Mouse (Mus musculus) kidney, adult 2 months (tissue): ENCODE measurements around the gene Pced1b.

Experiments used
- CTCF ChIP-seq: fragments of 200-500 bp; conservative IDR thresholded peaks from 2 replicates; pipeline ENCODE4 v1.5.1; 2011; ENCODE audit warnings: low read depth, mild to moderate bottlenecking, control low read depth, low read length, moderate library complexity, mixed read lengths; ENCODE audit not compliant: insufficient read depth, insufficient read length
- POLR2A ChIP-seq: fragments of 200-500 bp; IDR thresholded peaks from one replicate; pipeline ENCODE4 v1.6.1; 2011; ENCODE audit warnings: low read depth, low read length, control low read depth

- TF ChIP-seq CTCF (no peak), POLR2A (no peak)
Observed at GRCm38 (mm10) chr15:97345110-97345509, 98.2 kb downstream of the Pced1b start.
